Mouse (Mus musculus) retina, embryonic 14.5 days (tissue): Measurements from ENCODE around the gene Kl.

Experiments used
- DNase-seq: peaks from one replicate; pipeline ENCODE4 v3.0.0-alpha.2; 2015; ENCODE audit warnings: low spot score

Gene Kl

DNA sequence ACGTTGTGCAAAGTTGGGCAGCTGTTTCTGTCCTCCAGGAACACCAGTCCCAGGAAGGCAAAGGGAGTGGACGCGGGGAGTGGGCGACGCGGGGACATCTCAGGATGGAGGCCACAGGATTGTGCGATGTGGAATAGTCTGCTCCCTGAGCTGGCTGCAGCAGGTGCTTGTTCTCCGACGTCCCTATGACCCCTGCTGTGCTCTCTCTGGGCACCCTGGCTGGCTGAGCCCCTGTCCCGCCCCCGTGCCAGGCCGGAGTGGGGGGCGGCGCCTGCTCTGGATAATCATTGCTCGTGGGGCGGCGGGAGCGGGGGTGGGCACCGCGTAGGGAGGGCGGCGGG lies at the start of gene Kl:
Gene Kl (plus strand): TSS at position 280 of the 341 bp plus-strand sequence.
- no peak for DNase-seq

DNA sequence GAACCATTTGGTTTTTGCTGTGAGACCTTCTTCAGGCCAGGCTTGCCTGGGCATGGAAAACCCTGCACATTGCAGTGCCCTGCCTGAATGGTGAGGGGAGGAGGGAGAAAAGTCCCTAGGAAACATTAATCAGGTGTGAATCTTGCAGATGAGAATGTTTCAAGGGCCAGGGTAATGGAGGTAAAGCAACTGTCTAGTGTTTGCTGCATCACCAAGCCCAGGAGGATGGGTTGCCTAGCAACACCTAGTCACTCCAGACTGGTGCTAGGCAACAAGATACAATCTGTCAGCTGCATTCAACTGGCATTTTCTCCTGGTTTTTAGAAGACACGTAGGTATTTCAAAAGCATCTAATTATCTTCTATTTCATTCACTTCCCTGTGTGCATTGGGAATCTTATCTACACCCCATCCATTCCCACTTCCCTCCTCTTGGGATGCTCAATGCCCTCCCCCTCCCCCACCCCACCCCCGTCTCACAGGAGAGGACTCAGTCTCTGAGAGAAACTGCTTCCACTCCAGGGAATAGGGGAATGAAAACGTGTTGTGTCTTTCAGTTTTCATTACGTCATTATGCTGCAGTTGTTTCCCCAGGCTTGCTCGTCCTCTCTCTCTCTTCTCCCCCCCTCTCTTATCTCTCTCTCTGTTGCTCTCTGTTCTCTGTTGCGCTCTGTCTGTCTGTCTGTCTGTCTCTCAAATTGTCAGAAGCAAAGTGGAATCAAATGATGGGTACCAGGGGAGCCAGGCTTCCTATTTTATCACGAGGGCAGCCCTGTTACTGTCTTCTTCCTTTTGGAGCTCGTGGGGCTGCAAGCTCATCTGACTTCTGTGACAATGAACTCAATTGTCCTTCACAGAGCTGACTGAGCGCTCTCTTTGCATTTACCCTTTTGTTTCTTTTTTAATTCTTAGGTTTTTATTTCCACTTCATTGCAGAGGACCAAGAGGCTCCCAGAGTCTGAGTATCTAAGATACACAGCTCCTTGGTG lies 46.1 kb upstream of the Kl start:
- DNase-seq: peak; percentile 73

DNA sequence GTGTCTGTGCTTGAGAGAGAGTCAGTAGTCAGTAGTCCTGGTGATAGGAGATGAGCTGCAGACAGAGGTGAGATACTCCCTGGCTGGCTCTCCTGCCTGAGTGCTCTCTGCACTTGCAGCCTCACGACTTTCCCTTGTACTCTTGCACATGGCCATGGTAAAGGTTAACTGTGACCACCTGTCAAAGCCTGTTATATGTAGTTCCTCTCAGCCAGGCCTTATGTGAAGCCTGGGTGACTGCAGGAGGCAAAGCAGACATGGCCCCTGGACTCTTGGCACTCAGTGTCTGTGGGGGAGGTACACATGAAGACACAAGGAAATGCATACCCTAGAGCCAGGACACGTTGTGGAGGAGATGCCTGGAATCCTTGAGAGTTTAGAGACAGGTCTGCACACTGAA lies 40.3 kb upstream of the Kl start:
- DNase-seq: no peak

DNA sequence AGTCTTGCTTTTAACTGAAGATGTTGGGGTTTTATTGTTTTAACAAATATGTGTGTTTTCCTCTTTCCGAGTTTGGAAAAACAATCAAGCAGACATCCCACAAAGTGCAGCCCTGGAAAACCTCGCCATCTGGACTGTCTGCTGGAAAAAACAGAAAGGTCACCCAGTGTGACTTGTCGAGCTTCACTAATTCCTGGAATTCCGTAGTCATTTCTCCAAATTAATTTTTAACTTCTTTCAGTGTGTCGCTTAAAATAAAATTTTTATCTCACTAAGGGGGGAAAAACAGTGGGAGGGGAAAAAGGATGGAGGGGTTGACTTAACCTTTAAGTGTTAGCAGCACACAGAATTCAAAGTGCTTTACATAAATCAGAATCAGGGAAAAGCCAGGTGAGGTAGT lies 39.8 kb upstream of the Kl start:
- no peak for DNase-seq

DNA sequence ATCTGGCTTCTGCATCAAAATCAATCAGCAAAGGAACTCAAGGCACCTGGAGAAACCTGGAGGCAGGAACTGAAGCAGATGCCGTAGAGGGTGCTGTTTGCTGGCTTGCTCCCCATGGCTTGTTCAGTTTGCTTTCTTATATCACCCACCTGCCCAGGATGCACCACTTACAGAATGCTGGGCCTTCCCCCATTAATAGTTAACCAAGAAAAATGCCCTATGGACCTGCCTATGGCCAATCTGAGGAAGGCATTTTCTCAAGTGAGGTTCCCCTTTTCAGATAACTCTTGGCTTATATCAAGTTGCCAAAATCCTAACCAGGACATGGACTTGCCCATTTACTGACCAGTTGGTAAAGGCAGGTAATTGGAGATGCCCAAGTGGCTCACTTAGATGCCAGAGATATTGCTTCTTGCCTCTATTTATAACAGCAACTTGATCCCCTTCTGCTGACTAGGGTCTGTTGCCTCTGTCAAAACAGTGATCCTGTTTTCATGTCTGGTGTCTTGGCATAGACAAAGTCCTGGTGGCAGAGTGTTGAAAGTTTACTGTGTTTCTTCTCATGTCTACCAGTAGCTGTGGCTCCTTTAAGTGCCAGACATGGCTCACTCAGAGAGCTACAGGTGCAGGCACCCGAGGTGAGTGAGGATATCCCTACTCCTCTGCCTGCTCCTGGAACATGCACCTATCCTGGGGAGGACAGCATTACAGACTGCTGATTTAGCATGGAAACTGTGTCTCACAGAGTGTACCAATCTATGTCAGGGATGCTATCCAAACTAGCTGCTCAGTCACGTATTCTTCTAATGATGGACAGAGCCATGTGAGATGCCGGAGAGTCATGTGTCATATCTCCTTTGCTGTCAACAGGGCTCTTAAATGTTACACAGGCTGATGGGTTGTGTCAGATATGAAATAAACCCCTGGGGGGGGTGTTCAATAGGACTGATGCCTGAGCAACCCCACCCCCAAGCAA lies 37.0 kb upstream of the Kl start:
- DNase-seq: no peak

DNA sequence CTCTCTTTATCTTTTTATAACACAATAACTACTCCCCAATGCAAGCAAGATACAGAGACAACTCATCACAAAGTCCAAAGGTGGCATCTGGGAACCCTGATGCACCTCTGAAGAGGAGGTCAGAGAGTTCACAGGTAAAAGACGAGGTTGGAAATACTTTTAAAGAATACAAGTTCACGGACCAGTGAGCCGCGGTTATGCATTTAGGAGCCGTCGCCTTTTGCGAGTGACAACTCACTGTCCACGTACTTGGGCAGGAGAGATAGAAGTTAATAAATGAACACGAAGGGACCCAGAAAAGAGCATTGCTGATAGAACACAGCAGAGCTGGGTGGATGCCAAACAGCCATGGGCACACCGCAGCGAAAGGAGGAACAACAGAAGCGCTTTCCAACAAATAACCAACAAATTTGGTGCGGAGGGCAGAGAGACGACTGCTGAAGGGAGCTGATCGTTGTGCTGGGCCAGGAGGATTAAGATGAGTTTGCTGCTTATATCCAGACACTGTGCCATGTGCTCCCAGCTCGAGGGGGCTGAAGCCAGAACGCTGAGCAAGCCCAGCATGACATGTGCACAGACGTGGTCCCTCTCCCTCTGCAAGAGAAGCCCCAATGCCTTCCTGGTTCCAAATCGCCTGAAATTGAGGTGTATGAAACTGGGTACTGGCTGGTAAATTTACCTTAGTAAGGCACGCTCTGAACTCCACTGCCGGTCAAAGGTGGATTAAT lies 35.1 kb upstream of the Kl start:
- no peak for DNase-seq

DNA sequence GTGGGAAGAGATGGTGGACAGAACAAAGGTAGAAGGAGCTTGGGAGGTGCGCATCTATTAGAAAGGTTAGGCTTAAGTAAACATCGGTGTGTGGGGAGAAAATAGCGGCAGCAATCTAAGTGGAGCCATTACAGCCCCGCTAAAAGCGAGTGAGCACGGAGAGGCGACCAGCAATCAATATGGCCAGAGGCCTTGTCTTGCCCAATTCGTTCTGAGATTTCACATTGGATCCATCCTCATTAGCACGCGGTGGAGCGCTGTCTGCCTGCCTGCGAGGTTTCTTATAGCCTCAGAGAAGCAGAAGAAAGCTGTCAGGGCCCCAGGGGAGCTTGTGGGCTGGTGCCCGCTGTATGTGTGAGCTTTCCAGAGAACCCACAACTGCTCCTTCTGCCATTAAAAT lies 33.8 kb upstream of the Kl start:
- DNase-seq: peak; percentile 20

DNA sequence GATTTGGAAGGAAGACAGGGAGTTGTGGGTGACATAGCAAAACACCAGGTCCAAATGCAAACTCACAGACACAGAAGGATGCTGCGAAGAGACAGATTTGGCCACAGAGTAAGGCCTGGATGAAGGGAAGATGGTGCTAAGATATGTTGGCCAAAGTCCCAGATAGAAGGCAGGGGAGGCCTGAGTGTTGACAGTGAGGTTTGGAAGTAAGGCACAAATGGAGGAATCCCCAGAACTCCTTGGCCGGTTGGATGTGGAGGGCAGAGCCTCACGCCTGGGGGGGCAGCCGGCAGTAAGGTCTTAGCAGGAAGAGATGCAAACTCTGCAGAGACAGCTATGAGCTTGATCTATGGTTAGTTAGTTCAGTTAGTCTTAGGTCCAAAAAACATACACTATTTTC lies 33.1 kb upstream of the Kl start:
- DNase-seq: no peak

- no peak for DNase-seq
Observed at GRCm38 (mm10) chr5:150919961-150920360, 32.4 kb upstream of the Kl start.

DNA sequence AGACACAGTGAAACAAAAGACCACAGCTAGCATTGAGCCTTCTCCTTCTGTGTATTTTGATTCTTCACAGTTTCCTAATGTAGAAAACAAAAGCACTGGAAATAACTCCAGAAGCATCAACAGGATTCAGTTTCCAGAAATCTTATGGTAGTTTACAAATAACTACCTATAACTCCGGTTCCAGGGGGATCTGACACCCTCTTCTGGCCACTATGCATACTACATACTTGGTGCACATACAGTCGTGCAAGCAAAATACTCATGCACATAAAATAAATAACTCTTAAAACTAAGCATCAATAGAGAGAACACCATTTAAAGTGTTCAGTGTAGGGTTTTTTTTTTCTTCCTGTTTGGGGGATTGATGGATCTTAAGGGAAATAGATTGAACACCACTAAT lies 23.0 kb upstream of the Kl start:
- DNase-seq: no peak

DNA sequence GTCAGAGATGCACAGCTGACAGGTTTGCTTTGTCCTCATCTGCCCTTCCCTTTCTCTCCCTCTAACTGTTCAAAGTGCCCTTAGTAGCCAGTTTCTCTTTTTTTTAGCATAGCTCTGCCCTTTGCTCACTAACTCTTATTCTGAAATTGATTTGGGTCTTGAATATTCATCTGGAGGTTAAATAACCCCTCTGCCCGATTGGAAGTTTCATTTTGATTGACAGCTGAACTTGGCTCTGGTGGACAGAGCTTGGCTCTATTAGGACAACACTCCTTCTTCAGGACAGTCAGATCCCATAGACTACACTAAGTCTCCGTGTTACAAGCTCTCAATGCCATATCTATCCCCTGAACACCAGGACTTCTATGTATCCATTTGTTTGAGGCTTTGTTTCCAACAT lies 19.8 kb upstream of the Kl start:
- DNase-seq: no peak

GRCm38 (mm10) chr5:150936213-150936612 lies 16.2 kb upstream of the Kl start:
- DNase-seq: no peak

DNA sequence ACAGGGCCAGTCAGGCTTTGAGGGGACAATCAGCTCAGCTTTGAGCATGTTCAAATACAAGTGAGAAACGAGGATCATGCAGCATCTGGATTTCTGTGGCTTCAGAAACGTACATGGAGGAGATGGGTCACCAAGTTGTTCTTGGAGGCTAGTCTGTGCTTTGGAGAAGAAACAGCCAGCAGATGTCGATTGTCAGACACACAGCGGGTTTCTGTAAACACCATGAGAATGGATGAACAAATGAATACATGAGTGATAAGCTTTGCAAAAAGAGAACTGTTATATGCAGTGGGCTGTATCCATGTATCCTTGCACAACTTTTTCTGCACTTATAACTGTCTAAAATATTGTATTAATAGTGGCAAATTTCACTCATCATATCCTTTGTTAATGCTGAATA lies 15.6 kb upstream of the Kl start:
- DNase-seq: no peak

DNA sequence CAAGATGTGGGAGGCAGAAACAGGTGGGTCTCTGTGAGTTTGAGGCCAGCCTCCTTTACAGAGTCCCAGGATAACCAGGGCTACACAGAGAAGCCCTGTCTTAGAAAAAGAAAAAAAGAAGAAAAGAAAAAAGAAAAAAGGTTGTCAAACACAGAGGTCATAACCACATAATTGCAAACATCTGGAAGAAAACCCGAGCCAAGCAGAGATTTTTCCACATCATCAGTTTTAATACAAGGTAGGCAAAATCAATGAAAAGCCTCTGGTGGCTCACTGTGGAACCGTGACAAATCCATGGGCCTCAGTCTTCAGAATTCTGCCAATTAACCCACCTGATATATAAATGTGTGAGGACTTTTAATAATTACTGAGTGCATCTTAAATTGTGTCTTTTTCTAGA lies 14.9 kb upstream of the Kl start:
- DNase-seq: no peak

- no peak for DNase-seq
Observed at GRCm38 (mm10) chr5:150945576-150945975, 6.8 kb upstream of the Kl start.

DNA sequence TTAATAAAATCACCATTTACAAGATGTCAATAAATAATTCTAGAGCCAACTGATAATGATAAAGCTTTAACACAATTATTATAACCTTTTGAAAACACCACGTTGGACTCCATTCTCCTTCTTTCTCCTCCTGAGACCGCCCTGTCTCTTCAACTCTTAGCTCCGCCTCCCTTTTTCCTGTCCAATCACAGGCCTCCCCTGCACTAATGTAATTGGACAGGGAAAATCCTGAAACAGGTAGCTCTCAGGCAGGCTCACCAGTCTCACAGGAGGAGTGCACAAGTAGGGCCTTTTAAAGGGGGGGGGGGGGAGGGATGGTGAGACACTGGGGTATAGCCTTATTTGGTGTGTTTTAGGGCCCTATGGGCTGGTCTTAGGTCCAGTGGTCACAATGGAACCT lies 3.3 kb upstream of the Kl start:
- DNase-seq: no peak

DNA sequence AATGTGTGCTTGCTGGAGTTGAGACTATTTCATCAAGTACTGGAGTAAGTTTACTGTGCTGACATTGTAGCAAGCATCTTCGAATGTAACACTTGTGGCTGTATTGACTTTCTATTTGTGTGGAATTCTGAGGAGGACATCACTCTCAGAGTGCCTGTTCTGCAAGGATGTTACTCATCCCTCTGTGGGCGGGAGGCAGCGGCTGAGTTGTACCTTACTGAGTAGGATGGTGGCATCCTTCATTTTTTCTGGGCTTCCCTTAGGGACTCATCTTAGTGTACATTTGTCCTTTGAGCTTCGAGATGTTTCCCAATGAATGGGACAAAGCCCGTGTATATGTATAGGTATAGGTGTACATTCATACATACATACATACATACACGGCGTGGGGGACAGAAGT lies 1.1 kb upstream of the Kl start:
- DNase-seq: no peak

DNA sequence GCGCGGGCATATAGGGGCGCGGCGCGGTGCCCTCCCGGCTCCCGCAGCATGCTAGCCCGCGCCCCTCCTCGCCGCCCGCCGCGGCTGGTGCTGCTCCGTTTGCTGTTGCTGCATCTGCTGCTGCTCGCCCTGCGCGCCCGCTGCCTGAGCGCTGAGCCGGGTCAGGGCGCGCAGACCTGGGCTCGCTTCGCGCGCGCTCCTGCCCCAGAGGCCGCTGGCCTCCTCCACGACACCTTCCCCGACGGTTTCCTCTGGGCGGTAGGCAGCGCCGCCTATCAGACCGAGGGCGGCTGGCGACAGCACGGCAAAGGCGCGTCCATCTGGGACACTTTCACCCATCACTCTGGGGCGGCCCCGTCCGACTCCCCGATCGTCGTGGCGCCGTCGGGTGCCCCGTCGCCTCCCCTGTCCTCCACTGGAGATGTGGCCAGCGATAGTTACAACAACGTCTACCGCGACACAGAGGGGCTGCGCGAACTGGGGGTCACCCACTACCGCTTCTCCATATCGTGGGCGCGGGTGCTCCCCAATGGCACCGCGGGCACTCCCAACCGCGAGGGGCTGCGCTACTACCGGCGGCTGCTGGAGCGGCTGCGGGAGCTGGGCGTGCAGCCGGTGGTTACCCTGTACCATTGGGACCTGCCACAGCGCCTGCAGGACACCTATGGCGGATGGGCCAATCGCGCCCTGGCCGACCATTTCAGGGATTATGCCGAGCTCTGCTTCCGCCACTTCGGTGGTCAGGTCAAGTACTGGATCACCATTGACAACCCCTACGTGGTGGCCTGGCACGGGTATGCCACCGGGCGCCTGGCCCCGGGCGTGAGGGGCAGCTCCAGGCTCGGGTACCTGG lies 488 bp downstream of the Kl start:
- DNase-seq: peak; percentile 61

- DNase-seq: no peak
Observed at GRCm38 (mm10) chr5:150954791-150955190, 2.4 kb downstream of the Kl start.

DNA sequence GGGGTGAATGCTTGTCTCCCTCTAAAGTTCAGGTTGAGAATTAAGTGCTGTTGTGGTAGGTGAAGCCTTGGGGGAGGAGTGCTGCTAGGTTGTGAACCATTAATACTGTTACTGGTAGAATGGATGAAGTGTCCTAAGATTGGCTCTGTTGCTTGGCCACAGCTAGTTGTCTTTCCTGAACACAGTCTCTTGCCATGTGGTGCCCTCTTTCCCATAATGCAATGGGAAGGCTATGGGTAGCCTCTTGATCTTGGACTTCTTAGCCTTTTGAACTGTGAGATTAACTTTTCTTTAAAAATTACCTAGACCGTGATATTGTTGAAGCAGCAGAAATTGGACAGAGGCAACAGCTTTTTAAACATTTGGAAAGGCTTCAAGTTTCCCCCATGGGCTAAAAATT lies 7.5 kb downstream of the Kl start:
- no peak for DNase-seq

- no peak for DNase-seq
Observed at GRCm38 (mm10) chr5:150961615-150962014, 9.2 kb downstream of the Kl start.
